Mouse (Mus musculus) midbrain, embryonic 10.5 days (tissue): Measurements from ENCODE around the gene St3gal3. TPM values are rescaled to one million over a fixed set of nuclear protein-coding genes. Genes with fewer than 3 reads are reported as not detected.

Experiments
- DNase-seq: peaks from one replicate; pipeline ENCODE4 v3.0.0-alpha.2; 2017; ENCODE audit warnings: low spot score
- H3K27ac ChIP-seq: fragments of 300-500 bp; sonication (generic); replicated peaks from 2 replicates; pipeline ENCODE4 v1.5.1; 2016; ENCODE audit warnings: mild to moderate bottlenecking
- H3K27me3 ChIP-seq: fragments of 300-500 bp; sonication (generic); 2 replicates; pipeline ENCODE4 v1.6.1; 2016; ENCODE audit warnings: low read depth, mild to moderate bottlenecking; ENCODE audit not compliant: poor library complexity, severe bottlenecking
- H3K36me3 ChIP-seq: fragments of 300-500 bp; sonication (generic); 2 replicates; pipeline ENCODE4 v1.6.1; 2016; ENCODE audit warnings: mild to moderate bottlenecking, moderate library complexity
- H3K4me1 ChIP-seq: fragments of 300-500 bp; sonication (generic); 2 replicates; pipeline ENCODE4 v1.6.1; 2016
- H3K4me3 ChIP-seq: fragments of 300-500 bp; sonication (generic); 2 replicates; pipeline ENCODE4 v1.5.1; 2016; ENCODE audit warnings: mild to moderate bottlenecking, moderate library complexity
- H3K9me3 ChIP-seq: fragments of 300-500 bp; sonication (generic); replicated peaks from 2 replicates; pipeline ENCODE4 v1.6.1; 2016; ENCODE audit warnings: mild to moderate bottlenecking
- WGBS: fragments of 180-500 bp; shearing (Covaris S2); methylation state at CpG from one replicate; pipeline ENCODE4 v1.1.7; 2016; 5-methylcytosine and 5-hydroxymethylcytosine counted together
- polyA plus RNA-seq: library from polyadenylated mRNA; unstranded; fragments of >200 nt; fragmentation: Nextera tagmentation; extraction: Ambion mirVana; gene quantifications from 2 replicates; pipeline ENCODE4 v1.2.1, GENCODE M21; 2016

Gene St3gal3
- polyA plus RNA-seq, 1 experiment from 2014 or later = 7.3 TPM

DNA sequence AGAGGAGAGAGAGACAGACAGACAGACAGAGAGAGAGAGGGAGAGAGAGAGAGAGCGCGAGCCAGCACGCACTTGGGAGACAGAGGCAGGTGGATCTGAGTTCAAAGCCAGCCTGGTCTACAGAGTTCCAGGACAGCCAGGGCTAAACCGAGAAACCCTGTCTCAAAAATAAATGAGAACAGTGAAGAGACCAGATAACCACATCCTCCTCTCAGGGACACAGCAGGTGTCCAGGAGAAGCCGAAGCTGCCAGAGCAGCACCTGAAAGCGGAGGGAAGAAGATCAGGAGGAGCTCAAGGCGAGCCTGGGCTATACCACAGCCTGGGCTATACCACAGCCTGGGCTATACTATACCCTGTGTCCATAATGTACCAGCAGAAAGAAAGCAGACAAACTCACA, 16.1 kb upstream of the St3gal3 start:
- Histone ChIP-seq H3K4me3 (no peak overlapping the region), H3K36me3 (peaks cover 100% of the 10 kb centered on the region), H3K4me1 (no peaks in the 10 kb centered on the region), H3K9me3 (no peaks in the 10 kb centered on the region), H3K27ac (no peak overlapping the region), H3K27me3 (no peaks in the 10 kb centered on the region)
- 94% methylated on average over 7 of the region's 7 CpGs for WGBS
- no peak for DNase-seq

DNA sequence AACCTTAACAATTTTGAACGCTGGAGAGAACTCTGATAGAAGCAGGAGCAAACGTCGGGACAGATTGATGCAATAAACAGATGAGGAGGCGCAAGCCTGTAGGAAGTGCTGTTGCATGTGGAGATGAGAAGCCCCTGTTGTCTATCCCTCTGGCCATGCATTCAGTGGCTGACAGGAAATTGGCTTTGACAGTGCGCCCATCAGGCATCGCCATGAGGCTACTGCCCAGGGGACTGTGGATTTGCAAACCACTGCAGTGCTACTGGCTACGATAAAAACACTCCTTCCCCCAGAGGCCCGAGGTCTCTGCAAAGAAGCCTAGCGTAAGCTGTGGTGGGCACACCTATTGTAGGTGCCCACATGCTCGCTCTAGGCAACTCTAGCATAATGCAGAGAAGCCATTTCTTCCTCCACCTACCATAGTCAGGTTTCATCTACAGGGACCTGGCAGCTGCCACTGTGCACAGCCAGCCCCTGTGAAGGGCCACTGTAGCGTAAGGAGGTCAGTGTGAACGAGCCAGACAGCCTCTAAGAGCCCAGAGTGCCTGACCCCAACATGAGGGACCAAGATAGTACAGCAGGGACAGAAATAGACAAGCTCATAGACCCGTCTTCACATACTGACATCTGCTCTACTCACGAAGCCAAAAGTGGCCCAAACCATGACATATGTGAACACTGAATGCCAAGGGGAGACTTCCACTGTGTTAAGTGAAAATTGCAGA, 15.4 kb upstream of the St3gal3 start:
- Histone ChIP-seq H3K9me3 (no peaks in the 10 kb centered on the region), H3K4me1 (no peaks in the 10 kb centered on the region), H3K27ac (no peak overlapping the region), H3K27me3 (no peaks in the 10 kb centered on the region), H3K4me3 (no peak overlapping the region), H3K36me3 (peaks cover 100% of the 10 kb centered on the region)
- no peak for DNase-seq
- 90% methylated on average over 14 of the region's 14 CpGs for WGBS

DNA sequence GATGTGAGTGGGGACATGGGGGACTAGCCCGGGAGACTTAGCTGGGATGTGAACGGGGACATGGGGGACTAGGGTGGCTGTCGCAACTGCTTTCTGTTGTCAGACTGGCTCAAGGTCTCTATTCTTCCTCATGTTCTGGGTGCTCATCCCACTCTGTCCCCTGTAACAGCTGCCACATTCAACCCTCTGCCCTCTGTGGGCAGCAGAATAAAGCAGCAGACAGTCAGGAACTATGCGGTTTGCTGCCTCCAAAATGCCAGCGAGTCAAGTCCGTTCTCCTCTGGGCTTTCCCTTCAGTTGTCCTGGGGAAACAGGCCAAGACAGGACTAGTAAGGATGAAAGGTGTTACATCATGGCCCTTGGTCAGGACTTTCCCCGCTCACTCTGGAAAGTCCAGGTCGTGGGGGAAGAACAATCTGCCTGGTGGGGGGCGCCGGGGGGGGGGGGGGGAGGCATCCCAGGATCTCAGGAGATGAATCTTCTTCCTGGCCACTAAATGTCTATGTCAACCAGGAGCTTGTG, 14.4 kb upstream of the St3gal3 start:
- no peaks in the 10 kb centered on the region for H3K27me3 ChIP-seq
- H3K9me3 ChIP-seq = no peaks in the 10 kb centered on the region
- H3K4me3 ChIP-seq = no peak overlapping the region
- no peaks in the 10 kb centered on the region for H3K4me1 ChIP-seq
- WGBS = 84% methylated on average over 10 of the region's 10 CpGs
- peaks cover 100% of the 10 kb centered on the region for H3K36me3 ChIP-seq
- DNase-seq = no peak
- H3K27ac ChIP-seq = no peak overlapping the region

DNA sequence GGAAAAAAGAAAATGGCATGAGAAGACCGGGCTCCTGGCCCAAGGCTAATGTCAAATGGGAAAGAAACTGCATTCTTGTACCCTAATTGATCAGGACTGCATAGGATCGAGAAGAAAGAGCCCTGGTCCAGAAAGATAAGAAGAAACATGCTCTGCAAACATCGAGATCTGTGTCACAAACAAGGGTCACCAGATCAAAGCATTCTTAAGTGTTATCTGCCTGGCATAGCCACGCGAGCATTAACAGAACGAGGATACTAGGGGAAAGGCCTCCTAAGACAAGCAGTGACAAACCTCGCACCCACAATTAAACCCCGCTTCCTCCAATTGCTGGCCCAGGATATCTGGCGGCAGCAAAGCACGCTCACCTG, 13.6 kb upstream of the St3gal3 start:
- H3K36me3 ChIP-seq = peaks cover 100% of the 10 kb centered on the region
- H3K4me1 ChIP-seq = no peaks in the 10 kb centered on the region
- H3K4me3 ChIP-seq = no peak overlapping the region
- DNase-seq = no peak
- no peak overlapping the region for H3K27ac ChIP-seq
- 89% methylated on average over 10 of the region's 10 CpGs for WGBS
- no peaks in the 10 kb centered on the region for H3K9me3 ChIP-seq
- H3K27me3 ChIP-seq = no peaks in the 10 kb centered on the region

DNA sequence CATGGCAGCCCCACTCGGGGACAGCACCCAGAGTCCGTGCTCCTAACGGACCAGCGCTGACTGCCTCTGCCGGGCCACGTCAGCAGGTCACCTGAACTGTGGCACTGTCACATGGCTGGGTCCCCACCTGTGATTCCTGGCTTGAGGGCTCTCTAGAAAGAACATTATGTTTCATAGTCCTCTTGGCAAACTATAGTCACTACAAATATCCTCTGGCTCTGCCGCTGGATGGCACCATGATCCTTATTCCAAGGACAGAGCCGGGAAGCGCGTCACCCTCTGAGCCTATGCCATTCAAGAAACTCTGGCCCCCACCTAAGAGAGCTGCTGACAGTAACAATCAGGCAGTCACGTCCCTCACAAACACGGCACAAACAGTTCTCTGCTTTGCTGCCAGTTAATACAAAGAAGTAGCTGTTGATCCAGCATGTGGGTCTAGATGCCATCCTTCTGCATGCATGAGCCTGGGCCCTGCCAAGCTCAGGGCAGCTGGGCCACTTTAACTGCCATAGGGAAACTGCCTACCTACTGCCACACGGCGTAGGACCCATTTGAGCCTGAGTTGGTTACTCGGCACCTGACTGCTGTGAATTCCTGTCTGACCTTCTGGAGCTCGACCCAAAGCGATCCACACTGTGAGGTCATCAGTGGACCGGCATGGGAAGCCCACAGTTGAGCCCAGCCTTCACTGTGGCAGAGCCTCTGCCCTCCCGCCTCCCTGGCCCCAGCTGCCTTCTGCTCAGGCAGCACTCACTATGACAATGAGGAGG, 13.0 kb upstream of the St3gal3 start:
- Histone ChIP-seq H3K9me3 (no peaks in the 10 kb centered on the region), H3K36me3 (peaks cover 100% of the 10 kb centered on the region), H3K4me1 (no peaks in the 10 kb centered on the region), H3K27me3 (no peaks in the 10 kb centered on the region), H3K4me3 (no peak overlapping the region), H3K27ac (no peak overlapping the region)
- 96% methylated on average over 19 of the region's 19 CpGs for WGBS
- DNase-seq = no peak

DNA sequence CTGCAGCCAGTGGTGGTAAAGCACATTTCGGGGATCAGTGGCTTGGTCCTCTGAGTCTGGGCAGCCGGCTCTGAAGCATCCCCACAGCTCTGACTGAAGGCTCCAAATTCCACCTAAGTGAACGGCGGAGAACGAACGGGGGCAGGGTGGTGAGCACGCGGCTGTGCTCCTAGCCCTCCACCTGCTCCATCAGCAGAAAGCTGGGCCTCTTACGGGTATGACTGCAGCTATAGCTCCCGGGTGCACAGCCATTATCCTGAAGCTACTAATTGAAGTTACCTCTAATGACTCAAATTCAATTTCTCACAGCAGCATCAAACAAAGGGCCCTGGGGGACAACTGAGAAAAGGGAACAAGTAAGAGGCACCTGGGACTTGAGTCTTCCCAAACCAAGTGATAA, 12.4 kb upstream of the St3gal3 start:
- Histone ChIP-seq H3K36me3 (peaks cover 100% of the 10 kb centered on the region), H3K27ac (no peak overlapping the region), H3K27me3 (no peaks in the 10 kb centered on the region), H3K4me3 (no peak overlapping the region), H3K4me1 (no peaks in the 10 kb centered on the region), H3K9me3 (no peaks in the 10 kb centered on the region)
- no peak for DNase-seq
- 94% methylated on average over 10 of the region's 10 CpGs for WGBS

DNA sequence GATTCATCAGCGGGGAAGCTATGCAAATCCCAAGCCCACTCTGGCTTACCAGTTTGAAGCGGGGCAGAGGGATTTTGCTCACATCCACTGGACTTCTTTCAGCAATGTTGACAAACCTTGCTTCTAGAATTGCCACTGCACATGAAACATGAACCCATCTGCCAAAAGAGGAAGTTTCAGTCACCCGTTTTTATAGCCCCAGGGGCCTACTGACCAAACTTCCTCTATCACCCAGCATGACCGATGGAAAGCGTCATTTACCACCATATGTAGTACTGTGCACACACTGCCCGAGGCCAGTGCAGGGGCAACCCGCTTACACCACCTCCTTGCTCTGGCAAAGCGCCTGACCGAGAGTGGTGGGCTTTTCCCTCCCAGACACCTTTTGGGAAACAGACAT, 9.6 kb upstream of the St3gal3 start:
- Histone ChIP-seq H3K4me1 (no peaks in the 10 kb centered on the region), H3K9me3 (no peaks in the 10 kb centered on the region), H3K27ac (no peak overlapping the region), H3K27me3 (no peaks in the 10 kb centered on the region), H3K4me3 (no peak overlapping the region), H3K36me3 (peaks cover 98% of the 10 kb centered on the region)
- DNase-seq = no peak
- WGBS = 90% methylated on average over 9 of the region's 9 CpGs

DNA sequence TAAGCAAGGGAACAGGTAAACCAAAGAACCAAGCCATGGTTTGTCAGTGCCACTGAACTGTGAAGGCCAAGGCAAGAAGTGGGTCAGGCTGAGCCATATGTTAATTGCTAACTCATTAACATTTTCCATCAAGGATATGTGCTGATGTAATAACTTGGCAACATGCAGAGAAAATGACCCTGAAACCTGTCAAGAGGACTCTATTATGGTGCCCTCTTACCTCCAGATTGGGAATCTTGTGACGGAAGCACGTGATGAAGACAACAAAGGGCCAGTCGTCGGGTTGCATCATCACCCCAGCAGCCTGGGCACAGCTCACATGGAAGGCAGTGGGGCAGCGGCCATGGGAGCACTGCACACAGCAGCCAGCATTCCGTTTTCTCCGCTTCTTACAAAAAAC, 9.0 kb upstream of the St3gal3 start:
- 89% methylated on average over 7 of the region's 7 CpGs for WGBS
- Histone ChIP-seq H3K4me1 (no peaks in the 10 kb centered on the region), H3K36me3 (peaks cover 98% of the 10 kb centered on the region), H3K27ac (no peak overlapping the region), H3K9me3 (no peaks in the 10 kb centered on the region), H3K4me3 (no peak overlapping the region), H3K27me3 (no peaks in the 10 kb centered on the region)
- no peak for DNase-seq

DNA sequence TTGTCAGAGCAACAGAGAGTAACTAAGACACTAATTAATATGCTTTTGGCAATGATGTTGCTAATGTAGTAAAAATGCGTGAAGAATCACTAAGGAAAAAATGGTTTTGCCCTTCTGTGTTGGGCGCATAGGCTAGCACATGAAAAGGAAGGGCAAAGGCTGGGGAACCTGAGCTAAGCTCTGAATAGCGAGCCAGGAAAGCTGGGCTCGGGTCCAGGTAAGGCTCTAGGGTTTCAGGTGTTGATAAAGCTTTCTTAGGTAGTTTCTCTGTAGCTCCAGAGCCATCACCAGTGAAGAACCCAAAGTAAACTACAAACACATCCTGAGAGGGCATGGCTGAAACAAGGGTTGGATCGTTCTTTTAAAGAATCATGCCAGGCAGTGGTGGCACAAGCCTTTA, 6.8 kb upstream of the St3gal3 start:
- no peak for DNase-seq
- 96% methylated on average over 5 of the region's 5 CpGs for WGBS
- Histone ChIP-seq H3K9me3 (no peaks in the 10 kb centered on the region), H3K27me3 (no peaks in the 10 kb centered on the region), H3K4me1 (no peaks in the 10 kb centered on the region), H3K4me3 (no peak overlapping the region), H3K36me3 (peaks cover 98% of the 10 kb centered on the region), H3K27ac (no peak overlapping the region)

DNA sequence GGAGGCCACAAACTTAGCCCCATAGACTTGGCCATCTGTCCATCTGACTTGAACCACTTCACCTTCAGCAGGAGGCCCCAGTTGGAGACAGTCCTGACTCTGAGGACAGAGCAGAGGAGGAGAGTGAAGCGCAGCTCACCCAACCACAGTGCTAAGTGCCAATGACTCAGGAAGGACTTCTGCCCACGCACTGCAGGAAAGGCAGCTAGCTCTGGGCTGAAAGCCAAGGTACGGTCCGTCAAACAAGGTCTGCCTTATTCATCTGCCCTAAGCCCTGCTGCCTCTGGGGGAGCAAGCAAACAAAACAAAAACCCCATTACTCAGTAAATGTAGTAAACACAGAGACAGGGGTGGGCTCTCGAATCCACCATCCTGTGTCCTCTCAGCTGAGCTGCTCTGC, 4.2 kb upstream of the St3gal3 start:
- 93% methylated on average over 5 of the region's 5 CpGs for WGBS
- Histone ChIP-seq H3K36me3 (peaks cover 80% of the 10 kb centered on the region), H3K27ac (no peak overlapping the region), H3K4me1 (peaks cover 12% of the 10 kb centered on the region), H3K4me3 (no peak overlapping the region), H3K9me3 (no peaks in the 10 kb centered on the region), H3K27me3 (no peaks in the 10 kb centered on the region)
- DNase-seq = no peak

DNA sequence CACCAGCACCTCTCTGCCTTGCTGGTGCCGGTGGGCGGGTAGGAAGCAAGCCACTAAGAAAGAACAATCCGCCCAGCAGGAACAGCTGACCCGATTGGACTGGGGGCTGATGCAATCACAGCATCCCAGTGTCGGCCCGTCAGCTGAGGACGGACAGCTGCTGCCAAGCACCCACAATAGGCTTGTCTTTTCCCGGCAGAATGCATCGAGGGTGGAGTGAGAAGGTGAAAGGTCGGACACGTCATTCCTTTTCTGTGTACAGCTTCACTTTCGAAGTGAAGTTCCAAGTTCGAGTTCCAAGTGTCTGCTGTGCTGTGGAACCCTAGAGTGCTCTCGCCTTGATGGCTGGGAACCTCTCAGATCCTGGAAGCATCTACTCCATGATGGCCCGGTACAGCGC, 3.1 kb upstream of the St3gal3 start:
- Histone ChIP-seq H3K27ac (no peak overlapping the region), H3K27me3 (no peaks in the 10 kb centered on the region), H3K9me3 (no peaks in the 10 kb centered on the region), H3K36me3 (peaks cover 69% of the 10 kb centered on the region), H3K4me3 (no peak overlapping the region), H3K4me1 (peaks cover 22% of the 10 kb centered on the region)
- 89% methylated on average over 16 of the region's 16 CpGs for WGBS
- no peak for DNase-seq

DNA sequence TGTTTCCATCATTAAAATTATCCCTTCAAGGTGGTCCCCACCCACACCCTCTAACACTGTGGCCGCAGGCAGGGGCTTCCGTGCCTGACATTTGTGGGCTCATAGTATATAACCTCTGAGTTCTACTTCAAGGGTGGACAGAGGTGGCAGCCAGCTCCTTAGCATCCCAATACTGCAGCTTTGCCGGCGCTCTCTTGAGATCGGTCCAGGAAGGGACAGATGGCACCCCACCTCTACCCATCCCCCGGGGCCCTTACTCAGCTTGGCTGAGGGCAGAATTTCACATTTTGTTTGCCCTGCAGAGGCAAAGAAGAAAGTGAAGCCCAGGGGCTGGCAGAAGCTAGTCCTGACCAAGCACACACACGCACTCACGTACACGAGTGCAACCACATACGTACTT, 2.6 kb upstream of the St3gal3 start:
- H3K36me3 ChIP-seq = peaks cover 64% of the 10 kb centered on the region
- WGBS = 93% methylated on average over 10 of the region's 10 CpGs

DNA sequence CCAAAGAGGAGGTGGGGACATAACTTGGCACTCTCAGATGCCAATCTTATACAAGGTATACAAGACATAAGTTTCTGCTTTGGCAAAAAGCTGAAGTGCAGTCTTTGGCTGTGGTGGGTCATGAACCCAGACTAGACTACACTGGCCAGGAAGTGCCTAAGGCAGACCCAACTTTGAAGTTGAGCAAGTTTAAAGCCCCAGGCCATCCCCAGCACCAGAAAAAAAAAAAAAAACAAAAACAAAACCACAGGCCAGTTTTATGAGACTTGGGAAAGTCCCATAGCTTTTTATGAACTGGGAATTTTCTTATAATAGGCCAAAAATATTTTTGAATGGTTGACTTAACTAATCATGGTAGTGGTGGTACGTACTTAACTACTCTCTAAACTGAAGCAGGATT, 700 bp upstream of the St3gal3 start:
- no peak for DNase-seq
- Histone ChIP-seq H3K4me3 (peak overlapping the region; percentile 95), H3K4me1 (peaks cover 22% of the 10 kb centered on the region), H3K36me3 (peaks cover 45% of the 10 kb centered on the region), H3K27ac (peak overlapping the region; percentile 94), H3K27me3 (no peaks in the 10 kb centered on the region), H3K9me3 (no peaks in the 10 kb centered on the region)
- 83% methylated on average over 1 of the region's 1 CpGs for WGBS

More for the DNA sequence above, 2.6 kb upstream of the St3gal3 start:
- H3K27me3 ChIP-seq = no peaks in the 10 kb centered on the region
- no peak overlapping the region for H3K27ac ChIP-seq
- DNase-seq = no peak
- no peaks in the 10 kb centered on the region for H3K9me3 ChIP-seq
- H3K4me1 ChIP-seq = peaks cover 22% of the 10 kb centered on the region
- H3K4me3 ChIP-seq = no peak overlapping the region
